In genomic region chr8:119545180-119545579, GRCm38 (mm10) we compare ENCODE assay signal across 23 mouse cellular contexts. TPM values are rescaled to one million over a fixed set of nuclear protein-coding genes. Genes with fewer than 3 reads are reported as not detected.
DNase-seq lines count a peak whose midpoint lies in the region; ATAC-seq and TF ChIP-seq lines count a peak whose summit lies in the region.
"Had no signal": no experiment of that assay in that cellular context is flagged by ENCODE, and none has a peak within 500 bp of the region (broad histone marks: within the 10 kb centered on the region; RNA-seq: fewer than 3 reads in every experiment).

No protein-coding gene starts in this region.

- TF ChIP-seq POLR2A in limb, embryonic 14.5 days (IDR thresholded peaks at IDR 0.05; ENCODE audit: borderline replicate concordance, extremely low read depth, insufficient read depth, insufficient read length), result no peak

- WGBS in kidney, postnatal 0 days, result 39% methylated on average over 6 of the region's 6 CpGs
- 57% methylated on average over 6 of the region's 6 CpGs for WGBS in limb, embryonic 14.5 days
- 89% methylated on average over 6 of the region's 6 CpGs for WGBS in forebrain, embryonic 10.5 days

- H3K4me1 ChIP-seq in kidney, postnatal 0 days (replicated peaks; ENCODE audit: insufficient read depth, low read length), result 0 out of 2 replicates have a peak, but pooled peaks cover 4% of the 10 kb centered on the region
- no peaks in the 10 kb centered on the region for H3K4me1 ChIP-seq in limb, embryonic 14.5 days (ENCODE audit: control insufficient read depth, insufficient read depth, low read length)
- no peaks in the 10 kb centered on the region for H3K4me1 ChIP-seq in forebrain, embryonic 10.5 days
- H3K4me1 ChIP-seq: liver, embryonic 13.5 days; lung, embryonic 15.5 days had no signal

- no peak for ATAC-seq in kidney, postnatal 0 days (replicated peaks; ENCODE audit: low FRiP score, low read depth)
- ATAC-seq in CD4-positive, CD25-positive, alpha-beta regulatory T cell, adult 4 months, result peak; percentile 60
- ATAC-seq in activated CD4-positive, CD25-positive, alpha-beta regulatory T cell, adult 4 months, result peak; percentile 29
- ATAC-seq in limb, embryonic 14.5 days (ENCODE audit: low FRiP score, low read depth), result peak; percentile 34; the same call in 1 of the 2 replicates
- ATAC-seq: forebrain, postnatal 0 days; intestine, embryonic 16.5 days had no signal

- no peak overlapping the region for H3K27ac ChIP-seq in kidney, postnatal 0 days
- no peak overlapping the region for H3K27ac ChIP-seq in limb, embryonic 14.5 days (replicated peaks; ENCODE audit: low read depth, low read length)
- no peak overlapping the region for H3K27ac ChIP-seq in forebrain, embryonic 10.5 days
- H3K27ac ChIP-seq: heart, embryonic 13.5 days; hindbrain, embryonic 14.5 days; liver, embryonic 13.5 days; lung, embryonic 15.5 days had no signal

- no peak for TF ChIP-seq CTCF in kidney, postnatal 0 days (IDR thresholded peaks at IDR 0.05; ENCODE audit: low read depth)

- H3K9ac ChIP-seq in kidney, postnatal 0 days (ENCODE audit: low read depth, low read length), result no peak overlapping the region
- no peak overlapping the region for H3K9ac ChIP-seq in limb, embryonic 14.5 days (ENCODE audit: low read depth, low read length, severe bottlenecking)
- H3K9ac ChIP-seq: forebrain, postnatal 0 days; heart, embryonic 13.5 days; hindbrain, embryonic 14.5 days; liver, embryonic 13.5 days; lung, embryonic 15.5 days had no signal

- H3K4me2 ChIP-seq in kidney, postnatal 0 days (ENCODE audit: low read length), result no peak overlapping the region
- no peak overlapping the region for H3K4me2 ChIP-seq in limb, embryonic 14.5 days (replicated peaks; ENCODE audit: low read depth, low read length, severe bottlenecking)
- H3K4me2 ChIP-seq: heart, embryonic 13.5 days; hindbrain, embryonic 14.5 days; liver, embryonic 13.5 days; lung, embryonic 15.5 days had no signal

- H3K4me3 ChIP-seq in kidney, postnatal 0 days (replicated peaks; ENCODE audit: low read depth, low read length), result no peak overlapping the region
- H3K4me3 ChIP-seq in limb, embryonic 14.5 days (replicated peaks; ENCODE audit: low read length), result no peak overlapping the region
- no peak overlapping the region for H3K4me3 ChIP-seq in forebrain, embryonic 10.5 days
- H3K4me3 ChIP-seq: heart, embryonic 13.5 days; liver, embryonic 13.5 days; lung, embryonic 15.5 days had no signal

- no peaks in the 10 kb centered on the region for H3K9me3 ChIP-seq in kidney, postnatal 0 days (replicated peaks; ENCODE audit: low read length)
- H3K9me3 ChIP-seq in limb, embryonic 14.5 days (ENCODE audit: control insufficient read depth, low read length), result no peaks in the 10 kb centered on the region
- H3K9me3 ChIP-seq in forebrain, embryonic 10.5 days, result no peaks in the 10 kb centered on the region
- H3K9me3 ChIP-seq: G1E; heart, embryonic 13.5 days; liver, embryonic 13.5 days; lung, embryonic 15.5 days had no signal

- peaks cover 45% of the 10 kb centered on the region for H3K36me3 ChIP-seq in kidney, postnatal 0 days (ENCODE audit: insufficient read depth, low read length)
- peaks cover 69% of the 10 kb centered on the region for H3K36me3 ChIP-seq in limb, embryonic 14.5 days (ENCODE audit: control insufficient read depth, insufficient read depth, low read length)
- peaks cover 86% of the 10 kb centered on the region for H3K36me3 ChIP-seq in forebrain, embryonic 10.5 days (replicated peaks)

- no peaks in the 10 kb centered on the region for H3K27me3 ChIP-seq in kidney, postnatal 0 days (ENCODE audit: insufficient read depth, low read length)
- H3K27me3 ChIP-seq in limb, embryonic 14.5 days (ENCODE audit: control insufficient read depth, insufficient read depth, low read length), result no peaks in the 10 kb centered on the region
- H3K27me3 ChIP-seq in forebrain, embryonic 10.5 days (ENCODE audit: poor library complexity, severe bottlenecking), result no peaks in the 10 kb centered on the region
- H3K27me3 ChIP-seq: heart, embryonic 13.5 days; liver, embryonic 13.5 days; lung, embryonic 15.5 days had no signal

- DNase-seq in kidney, postnatal 0 days (ENCODE audit: low spot score), result peak; percentile 14
- DNase-seq in kidney, adult 9 months, result no peak
- no peak for DNase-seq in limb, embryonic 14.5 days (ENCODE audit: low spot score)
- DNase-seq in forebrain, embryonic 10.5 days (ENCODE audit: extremely low spot score, low spot score), result no peak
- no peak for DNase-seq in heart, adult 9 months (ENCODE audit: low spot score in 2 of 2)
- DNase-seq: B cell, adult 2 months; cerebellum, adult 9-10 months; forebrain, postnatal 0 days; heart, adult 11 months; heart, postnatal 36 days; kidney, postnatal 25 days; liver, embryonic 13.5 days; lung, postnatal 4 days; right cerebral cortex, adult 18-20 months had no signal

RNA-seq across cellular contexts. Expression of gene Mbtps1, which starts 13.4 kb away (rescaled TPM):
- polyA plus RNA-seq in kidney, postnatal 0 days (2015; fragmentation: Nextera tagmentation; extraction: Ambion mirVana), result 78.4 and 86.9 TPM in 2 replicates
- 10 to 100 TPM; 45.9 to 90.2 TPM for polyA plus RNA-seq in CD4-positive, CD25-positive, alpha-beta regulatory T cell, adult 4 months (2017; shearing (Covaris generic))
- polyA plus RNA-seq in activated CD4-positive, CD25-positive, alpha-beta regulatory T cell, adult 4 months (2017; shearing (Covaris generic)), result 10 to 100 TPM; 28.6 to 44.1 TPM
- polyA plus RNA-seq in limb, embryonic 14.5 days (2012; rRNA removed), result 155 and 179 TPM in 2 replicates
- 122 and 125 TPM in 2 replicates for polyA plus RNA-seq in limb, embryonic 14.5 days (2014; fragmentation: Nextera tagmentation; extraction: Ambion mirVana)
- 106 TPM in 2 replicates for polyA plus RNA-seq in forebrain, embryonic 10.5 days (2016; fragmentation: Nextera tagmentation; extraction: Ambion mirVana)

RNA-seq across cellular contexts. Expression of gene Hsdl1, which starts 29.8 kb away (rescaled TPM):
- 27.1 and 29.4 TPM in 2 replicates for polyA plus RNA-seq in kidney, postnatal 0 days (2015; fragmentation: Nextera tagmentation; extraction: Ambion mirVana)
- polyA plus RNA-seq in CD4-positive, CD25-positive, alpha-beta regulatory T cell, adult 4 months (2017; shearing (Covaris generic)), result 10 to 100 TPM; 68.3 to 83.5 TPM
- 10 to 100 TPM; 44.3 to 54.5 TPM for polyA plus RNA-seq in activated CD4-positive, CD25-positive, alpha-beta regulatory T cell, adult 4 months (2017; shearing (Covaris generic))
- polyA plus RNA-seq in limb, embryonic 14.5 days (2012; rRNA removed), result 15.5 and 17.2 TPM in 2 replicates
- polyA plus RNA-seq in limb, embryonic 14.5 days (2014; fragmentation: Nextera tagmentation; extraction: Ambion mirVana), result 31.3 and 34.2 TPM in 2 replicates
- polyA plus RNA-seq in forebrain, embryonic 10.5 days (2016; fragmentation: Nextera tagmentation; extraction: Ambion mirVana), result 61.9 and 66.0 TPM in 2 replicates

RNA-seq across cellular contexts. Expression of gene Dnaaf1, which starts 29.9 kb away (rescaled TPM):
- polyA plus RNA-seq in kidney, postnatal 0 days (2015; fragmentation: Nextera tagmentation; extraction: Ambion mirVana), result 0.22 and 0.24 TPM in 2 replicates
- not detected for polyA plus RNA-seq in CD4-positive, CD25-positive, alpha-beta regulatory T cell, adult 4 months (2017; shearing (Covaris generic))
- polyA plus RNA-seq in activated CD4-positive, CD25-positive, alpha-beta regulatory T cell, adult 4 months (2017; shearing (Covaris generic)), result not detected
- 0.04 and 0.06 TPM in 2 replicates for polyA plus RNA-seq in limb, embryonic 14.5 days (2012; rRNA removed)
- polyA plus RNA-seq in limb, embryonic 14.5 days (2014; fragmentation: Nextera tagmentation; extraction: Ambion mirVana), result not detected in 2 replicates
- polyA plus RNA-seq in forebrain, embryonic 10.5 days (2016; fragmentation: Nextera tagmentation; extraction: Ambion mirVana), result 0.11 TPM in 1 of 2 replicates, not detected in the other
- polyA plus RNA-seq: embryonic facial prominence, embryonic 11.5 days; neural tube, embryonic 11.5 days had no signal

RNA-seq across cellular contexts. Expression of gene Slc38a8, which starts 43.7 kb away (rescaled TPM):
- polyA plus RNA-seq in kidney, postnatal 0 days (2015; fragmentation: Nextera tagmentation; extraction: Ambion mirVana), result 0.06 TPM in 1 of 2 replicates, not detected in the other
- polyA plus RNA-seq in CD4-positive, CD25-positive, alpha-beta regulatory T cell, adult 4 months (2017; shearing (Covaris generic)), result not detected
- polyA plus RNA-seq in activated CD4-positive, CD25-positive, alpha-beta regulatory T cell, adult 4 months (2017; shearing (Covaris generic)), result not detected
- 0.29 and 0.51 TPM in 2 replicates for polyA plus RNA-seq in limb, embryonic 14.5 days (2012; rRNA removed)
- not detected in 2 replicates for polyA plus RNA-seq in limb, embryonic 14.5 days (2014; fragmentation: Nextera tagmentation; extraction: Ambion mirVana)
- polyA plus RNA-seq in forebrain, embryonic 10.5 days (2016; fragmentation: Nextera tagmentation; extraction: Ambion mirVana), result 1.0 and 4.4 TPM in 2 replicates
- polyA plus RNA-seq: G1E; heart, embryonic 13.5 days; hindbrain, embryonic 14.5 days; liver, embryonic 13.5 days; lung, embryonic 15.5 days; neural tube, embryonic 11.5 days had no signal

RNA-seq across cellular contexts. Expression of gene Taf1c, which starts 59.8 kb away (rescaled TPM):
- 8.3 and 8.7 TPM in 2 replicates for polyA plus RNA-seq in kidney, postnatal 0 days (2015; fragmentation: Nextera tagmentation; extraction: Ambion mirVana)
- 10 to 100 TPM; 13.3 to 17.1 TPM for polyA plus RNA-seq in CD4-positive, CD25-positive, alpha-beta regulatory T cell, adult 4 months (2017; shearing (Covaris generic))
- polyA plus RNA-seq in activated CD4-positive, CD25-positive, alpha-beta regulatory T cell, adult 4 months (2017; shearing (Covaris generic)), result 10 to 100 TPM in 1 of 2 experiments, 1 to 10 TPM in 1; 9.8 to 13.4 TPM
- polyA plus RNA-seq in limb, embryonic 14.5 days (2012; rRNA removed), result 18.4 and 28.4 TPM in 2 replicates
- 11.3 and 13.0 TPM in 2 replicates for polyA plus RNA-seq in limb, embryonic 14.5 days (2014; fragmentation: Nextera tagmentation; extraction: Ambion mirVana)
- 17.0 and 18.5 TPM in 2 replicates for polyA plus RNA-seq in forebrain, embryonic 10.5 days (2016; fragmentation: Nextera tagmentation; extraction: Ambion mirVana)
